Comparison of ENCODE assay signal across 20 mouse cellular contexts in the genomic region with DNA sequence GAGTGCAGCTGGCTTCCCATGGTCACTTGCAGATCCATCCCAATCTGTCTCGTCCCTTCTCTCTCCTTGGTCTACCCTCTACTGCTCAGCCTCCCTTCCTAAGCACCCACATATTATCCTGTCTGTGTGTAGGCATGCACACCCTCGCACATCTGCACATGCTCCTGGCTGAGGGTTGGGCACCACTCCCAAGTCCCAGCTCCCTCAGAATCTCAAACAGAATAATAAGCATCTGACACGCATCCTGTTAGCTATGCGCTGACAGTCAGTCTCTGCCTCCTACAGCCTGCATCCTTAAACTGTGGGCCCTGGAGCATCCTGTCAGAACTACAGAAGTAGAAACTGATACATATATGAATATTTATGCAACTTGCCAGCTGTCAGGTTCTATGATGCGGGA. TPM values are rescaled to one million over a fixed set of nuclear protein-coding genes. Genes with fewer than 3 reads are reported as not detected.
DNase-seq lines count a peak whose midpoint lies in the region; ATAC-seq lines count a peak whose summit lies in the region.
"Had no signal": no experiment of that assay in that cellular context is flagged by ENCODE, and none has a peak within 500 bp of the region (broad histone marks: within the 10 kb centered on the region; RNA-seq: fewer than 3 reads in every experiment).

No protein-coding gene starts in this region.

- peak; percentile 47 for DNase-seq in forebrain, embryonic 14.5 days (ENCODE audit: low spot score)
- no peak for DNase-seq in forebrain, embryonic 11.5 days (ENCODE audit: low spot score)
- DNase-seq in left cerebral cortex, adult 18-20 months (ENCODE audit: low spot score in 2 of 2), result peak; percentile 58 to 72
- no peak for DNase-seq in left cerebral cortex, postnatal 10 days (ENCODE audit: extremely low spot score in 1 of 2, low spot score in 2 of 2)
- DNase-seq in frontal cortex, postnatal 36 days (ENCODE audit: low spot score in 2 of 2), result peak; percentile 64 to 78
- DNase-seq in left cerebral cortex, postnatal 36 days (ENCODE audit: low spot score in 2 of 2), result peak; percentile 65 to 73
- no peak for DNase-seq in adrenal gland, adult 18-20 months (ENCODE audit: low spot score in 2 of 2)
- DNase-seq: cerebellum, postnatal 14 days; gastrocnemius, postnatal 36 days; heart, postnatal 4 days; kidney, adult 18-20 months; kidney, postnatal 4 days; liver; lung, adult 2 months; spleen, adult 18-20 months; thymus, postnatal 4 days had no signal

- ATAC-seq in forebrain, embryonic 14.5 days, result peak; percentile 57; the same call in 1 of the 2 replicates
- no peak for ATAC-seq in forebrain, embryonic 11.5 days (replicated peaks; ENCODE audit: low FRiP score)
- no peak for ATAC-seq in CD4-positive, CD25-positive, alpha-beta regulatory T cell, adult 4 months

- H3K27ac ChIP-seq in forebrain, embryonic 14.5 days (ENCODE audit: low read depth, low read length), result no peak overlapping the region; the same call in 1 of the 2 replicates
- no peak overlapping the region for H3K27ac ChIP-seq in forebrain, embryonic 11.5 days (ENCODE audit: low read depth, low read length)
- H3K27ac ChIP-seq: embryonic facial prominence, embryonic 10.5 days; stomach, postnatal 0 days had no signal

- peaks cover 21% of the 10 kb centered on the region for H3K4me1 ChIP-seq in forebrain, embryonic 14.5 days (ENCODE audit: control insufficient read depth, insufficient read depth, low read length)
- 0 out of 2 replicates have a peak, but pooled peaks cover 2% of the 10 kb centered on the region for H3K4me1 ChIP-seq in forebrain, embryonic 11.5 days (replicated peaks; ENCODE audit: control insufficient read depth, insufficient read depth, low read length)

- no peak overlapping the region for H3K4me3 ChIP-seq in forebrain, embryonic 14.5 days (ENCODE audit: low read depth, low read length)
- no peak overlapping the region for H3K4me3 ChIP-seq in forebrain, embryonic 11.5 days (ENCODE audit: low read depth, low read length)
- H3K4me3 ChIP-seq: embryonic facial prominence, embryonic 10.5 days; heart, embryonic 12.5 days had no signal

- 76% methylated on average over 5 of the region's 5 CpGs for WGBS in forebrain, embryonic 14.5 days
- WGBS in forebrain, embryonic 11.5 days, result 91% methylated on average over 5 of the region's 5 CpGs

- intact Hi-C loops in left cerebral cortex, postnatal 10 days (cut with DNase I), result no loop called here
- intact Hi-C loops in left cerebral cortex, postnatal 36 days (cut with DNase I), result loop anchor here (5.0 kb wide), 1 partner anchor 43 kb away; no protein-coding TSS in a partner anchor

- H3K4me2 ChIP-seq in forebrain, embryonic 14.5 days (ENCODE audit: low read length), result no peak overlapping the region
- no peak overlapping the region for H3K4me2 ChIP-seq in forebrain, embryonic 11.5 days (ENCODE audit: low read depth, low read length, severe bottlenecking)
- H3K4me2 ChIP-seq: heart, embryonic 12.5 days had no signal

- H3K9me3 ChIP-seq in forebrain, embryonic 14.5 days (replicated peaks; ENCODE audit: control insufficient read depth, low read length), result no peaks in the 10 kb centered on the region
- H3K9me3 ChIP-seq in forebrain, embryonic 11.5 days (ENCODE audit: control insufficient read depth, low read length), result no peaks in the 10 kb centered on the region
- H3K9me3 ChIP-seq: embryonic facial prominence, embryonic 10.5 days; heart, embryonic 12.5 days had no signal

- no peaks in the 10 kb centered on the region for H3K27me3 ChIP-seq in forebrain, embryonic 14.5 days (replicated peaks; ENCODE audit: control insufficient read depth, insufficient read depth, low read length)
- no peaks in the 10 kb centered on the region for H3K27me3 ChIP-seq in forebrain, embryonic 11.5 days (ENCODE audit: control insufficient read depth, insufficient read depth, low read length)
- H3K27me3 ChIP-seq: heart, embryonic 12.5 days had no signal

- H3K9ac ChIP-seq in forebrain, embryonic 14.5 days (ENCODE audit: low read length), result no peak overlapping the region
- H3K9ac ChIP-seq in forebrain, embryonic 11.5 days (ENCODE audit: low read length), result no peak overlapping the region
- H3K9ac ChIP-seq: heart, embryonic 12.5 days had no signal

- no peaks in the 10 kb centered on the region for H3K36me3 ChIP-seq in forebrain, embryonic 14.5 days (ENCODE audit: control insufficient read depth, insufficient read depth, low read length)
- H3K36me3 ChIP-seq in forebrain, embryonic 11.5 days (ENCODE audit: control insufficient read depth, insufficient read depth, low read length), result no peaks in the 10 kb centered on the region
- H3K36me3 ChIP-seq: heart, embryonic 12.5 days had no signal

RNA-seq across cellular contexts. Expression of a gene that starts 13.2 kb away (rescaled TPM):
- polyA plus RNA-seq in forebrain, embryonic 14.5 days (2014; fragmentation: Nextera tagmentation; extraction: Ambion mirVana), result 10.9 and 13.3 TPM in 2 replicates
- 13.4 and 15.0 TPM in 2 replicates for polyA plus RNA-seq in forebrain, embryonic 11.5 days (2014; fragmentation: Nextera tagmentation; extraction: Ambion mirVana)
- 10 to 100 TPM; 38.0 to 38.3 TPM for total RNA-seq in left cerebral cortex, adult 18-20 months (2021)
- 10 to 100 TPM; 36.6 to 37.1 TPM for total RNA-seq in left cerebral cortex, postnatal 10 days (2021)
- total RNA-seq in left cerebral cortex, postnatal 36 days (2021), result 10 to 100 TPM; 34.7 to 48.6 TPM
- polyA plus RNA-seq in CD4-positive, CD25-positive, alpha-beta regulatory T cell, adult 4 months (2017; shearing (Covaris generic)), result under 1 TPM in 1 of 2 experiments, not detected in 1; 0.08 TPM
- 1 to 10 TPM; 2.6 to 3.1 TPM for total RNA-seq in adrenal gland, adult 18-20 months (2021)

RNA-seq across cellular contexts. Expression of a gene that starts 58.4 kb away (rescaled TPM):
- 5.3 and 6.1 TPM in 2 replicates for polyA plus RNA-seq in forebrain, embryonic 14.5 days (2014; fragmentation: Nextera tagmentation; extraction: Ambion mirVana)
- 15.8 and 16.4 TPM in 2 replicates for polyA plus RNA-seq in forebrain, embryonic 11.5 days (2014; fragmentation: Nextera tagmentation; extraction: Ambion mirVana)
- 1 to 10 TPM; 3.1 to 3.5 TPM for total RNA-seq in left cerebral cortex, adult 18-20 months (2021)
- 1 to 10 TPM; 2.9 to 3.5 TPM for total RNA-seq in left cerebral cortex, postnatal 10 days (2021)
- 1 to 10 TPM; 3.2 to 3.9 TPM for total RNA-seq in left cerebral cortex, postnatal 36 days (2021)
- polyA plus RNA-seq in CD4-positive, CD25-positive, alpha-beta regulatory T cell, adult 4 months (2017; shearing (Covaris generic)), result under 1 TPM; 0.38 to 0.55 TPM
- 1 to 10 TPM; 2.1 to 2.8 TPM for total RNA-seq in adrenal gland, adult 18-20 months (2021)

Comparison
In these comparisons a context has a peak if more than half of its experiments do, and no peak if none do; other contexts are left out.
1. DNase-seq: peak in forebrain, embryonic 14.5 days (single experiment), left cerebral cortex, adult 18-20 months (2 of 2), frontal cortex, postnatal 36 days (2 of 2) and left cerebral cortex, postnatal 36 days (2 of 2); none in forebrain, embryonic 11.5 days (single experiment), left cerebral cortex, postnatal 10 days (0 of 2) and adrenal gland, adult 18-20 months (0 of 2).
2. RNA of a gene that starts 13.2 kb away (total RNA-seq): 34.7 to 48.6 TPM in left cerebral cortex, postnatal 36 days, 38.0 to 38.3 TPM in left cerebral cortex, adult 18-20 months and 36.6 to 37.1 TPM in left cerebral cortex, postnatal 10 days; 2.6 to 3.1 TPM in adrenal gland, adult 18-20 months; every median in the first group is over 4 times any median in the second.